Mouse (Mus musculus) G1E (cell line): ENCODE measurements around the gene Pzp.

Experiments used
- CTCF ChIP-seq: IDR thresholded peaks from 2 replicates; pipeline ENCODE4 v1.5.1; 2012; ENCODE audit warnings: low read depth, low read length, inconsistent platforms, mixed read lengths
- POLR2AphosphoS5 ChIP-seq: IDR thresholded peaks from 2 replicates; pipeline ENCODE4 v1.6.1; 2012; ENCODE audit warnings: low read depth, low read length, inconsistent platforms; ENCODE audit not compliant: insufficient replicate concordance

GRCm38 (mm10) chr6:128504743-128505142, 21.8 kb downstream of the Pzp start:
- TF ChIP-seq CTCF: no peak
- TF ChIP-seq POLR2AphosphoS5: no peak
